Mouse (Mus musculus): ENCODE measurements around the gene Gm3404. TPM values are rescaled to one million over a fixed set of nuclear protein-coding genes. Genes with fewer than 3 reads are reported as not detected.
A peak's percentile ranks its signal among the peaks of the same experiment; 100 is the strongest.
"Not testable (repeated sequence)": the region's sequence is repeated elsewhere in the genome, so short reads cannot be mapped to it uniquely, and the experiment has no call there.

Gm3404 gene
- not detected in 2 replicates for polyA plus RNA-seq (2016; fragmentation: Nextera tagmentation; extraction: Ambion mirVana)

DNA sequence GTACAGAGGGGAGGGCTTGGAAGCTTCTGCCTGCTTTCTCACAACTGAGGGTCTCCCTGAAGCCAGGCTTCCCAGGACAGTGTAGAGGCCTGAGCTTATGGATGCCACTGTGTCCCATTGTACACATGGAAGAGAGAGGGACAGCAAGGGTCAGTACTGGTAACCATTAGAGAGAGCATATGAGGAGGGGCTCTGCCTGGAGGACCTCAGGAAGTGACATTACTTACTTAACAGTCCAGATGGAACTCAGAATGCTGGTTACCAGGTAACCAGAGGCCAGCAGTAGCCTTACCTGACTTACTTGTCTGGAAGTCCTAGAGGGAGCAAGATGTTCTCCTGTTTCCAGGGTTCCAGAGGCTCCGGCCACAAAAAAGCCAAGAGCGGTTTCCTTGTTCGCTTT is at the start of gene Gm3404:
Gene Gm3404 (plus strand): TSS at position 301 of the 400 bp plus-strand sequence.
- not testable (repeated sequence) for H3K4me1 ChIP-seq; H3K36me3 ChIP-seq; H3K27ac ChIP-seq (replicated peaks); H3K9me3 ChIP-seq (replicated peaks); H3K4me3 ChIP-seq; H3K27me3 ChIP-seq (ENCODE audit: low read depth, poor library complexity, severe bottlenecking); DNase-seq (ENCODE audit: low spot score)
- 100% methylated on average over 3 of the region's 3 CpGs for WGBS

DNA sequence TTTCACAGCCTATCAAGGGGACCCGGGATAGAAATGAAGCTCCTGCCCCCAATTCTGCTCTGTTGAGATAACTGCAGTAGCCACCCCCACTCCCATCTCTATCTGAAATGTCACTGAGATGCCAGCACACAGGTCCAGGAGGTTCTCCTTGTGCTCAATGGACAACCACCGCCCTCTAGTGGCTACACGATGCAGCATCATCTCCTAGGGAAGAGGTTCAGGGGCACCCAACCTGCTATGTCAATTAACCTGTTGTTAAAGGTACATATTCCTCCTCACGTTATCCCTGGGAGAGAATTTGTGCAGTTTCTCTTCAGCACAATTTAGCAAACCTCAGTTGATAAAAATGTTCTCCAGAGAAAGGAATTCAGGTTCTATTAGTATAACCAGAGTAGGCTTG is 46.0 kb upstream of the Gm3404 start:
- H3K4me1 ChIP-seq; H3K27me3 ChIP-seq (ENCODE audit: low read depth, poor library complexity, severe bottlenecking); H3K36me3 ChIP-seq; DNase-seq (ENCODE audit: low spot score); H3K27ac ChIP-seq (replicated peaks); H3K4me3 ChIP-seq; H3K9me3 ChIP-seq (replicated peaks): not testable (repeated sequence)
- WGBS: 11% methylated on average over 4 of the region's 4 CpGs

- H3K9me3 ChIP-seq (replicated peaks); H3K27me3 ChIP-seq (ENCODE audit: low read depth, poor library complexity, severe bottlenecking); H3K4me1 ChIP-seq; DNase-seq (ENCODE audit: low spot score); H3K36me3 ChIP-seq; H3K27ac ChIP-seq (replicated peaks); H3K4me3 ChIP-seq: not testable (repeated sequence)
- 94% methylated on average over 3 of the region's 3 CpGs for WGBS
Measured at GRCm38 (mm10) chr5:146481665-146482064, 43.9 kb upstream of the Gm3404 start, which contains the start of gene Gm6408. Gene Gm6408, plus strand, starts transcription at chr5:146481965.

DNA sequence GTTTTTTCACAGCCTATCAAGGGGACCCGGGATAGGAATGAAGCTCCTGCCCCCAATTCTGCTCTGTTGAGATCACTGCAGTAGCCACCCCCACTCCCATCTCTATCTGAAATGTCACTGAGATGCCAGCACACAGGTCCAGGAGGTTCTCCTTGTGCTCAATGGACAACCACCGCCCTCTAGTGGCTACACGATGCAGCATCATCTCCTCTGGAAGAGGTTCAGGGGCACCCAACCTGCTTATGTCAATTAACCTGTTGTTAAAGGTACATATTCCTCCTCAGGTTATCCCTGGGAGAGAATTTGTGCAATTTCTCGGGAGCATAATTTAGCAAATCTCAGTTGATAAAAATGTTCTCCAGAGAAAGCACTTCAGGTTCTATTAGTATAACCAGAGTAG is 36.6 kb upstream of the Gm3404 start:
- H3K27me3 ChIP-seq (ENCODE audit: low read depth, poor library complexity, severe bottlenecking); H3K4me1 ChIP-seq; H3K36me3 ChIP-seq; H3K9me3 ChIP-seq (replicated peaks); DNase-seq (ENCODE audit: low spot score); H3K27ac ChIP-seq (replicated peaks); H3K4me3 ChIP-seq: not testable (repeated sequence)
- 13% methylated on average over 3 of the region's 4 CpGs for WGBS

DNA sequence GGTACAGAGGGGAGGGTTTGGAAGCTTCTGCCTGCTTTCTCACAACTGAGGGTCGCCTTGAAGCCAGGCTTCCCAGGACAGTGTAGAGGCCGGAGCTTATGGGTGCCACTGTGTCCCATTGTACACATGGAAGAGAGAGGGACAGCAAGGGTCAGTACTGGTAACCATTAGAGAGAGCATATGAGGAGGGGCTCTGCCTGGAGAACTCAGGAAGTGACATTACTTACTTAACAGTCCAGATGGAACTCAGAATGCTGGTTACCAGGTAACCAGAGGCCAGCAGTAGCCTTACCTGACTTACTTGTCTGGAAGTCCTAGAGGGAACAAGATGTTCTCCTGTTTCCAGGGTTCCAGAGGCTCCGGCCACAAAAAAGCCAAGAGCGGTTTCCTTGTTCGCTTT is 34.5 kb upstream of the Gm3404 start, which contains the start of gene Gm6370:
Gene Gm6370 (plus strand): TSS at position 301 of the 400 bp plus-strand sequence.
- H3K4me3 ChIP-seq; H3K4me1 ChIP-seq; DNase-seq (ENCODE audit: low spot score); H3K9me3 ChIP-seq (replicated peaks); H3K27me3 ChIP-seq (ENCODE audit: low read depth, poor library complexity, severe bottlenecking); H3K36me3 ChIP-seq; H3K27ac ChIP-seq (replicated peaks): not testable (repeated sequence)
- no CpG with 5 or more reads among the region's 5 CpGs for WGBS

DNA sequence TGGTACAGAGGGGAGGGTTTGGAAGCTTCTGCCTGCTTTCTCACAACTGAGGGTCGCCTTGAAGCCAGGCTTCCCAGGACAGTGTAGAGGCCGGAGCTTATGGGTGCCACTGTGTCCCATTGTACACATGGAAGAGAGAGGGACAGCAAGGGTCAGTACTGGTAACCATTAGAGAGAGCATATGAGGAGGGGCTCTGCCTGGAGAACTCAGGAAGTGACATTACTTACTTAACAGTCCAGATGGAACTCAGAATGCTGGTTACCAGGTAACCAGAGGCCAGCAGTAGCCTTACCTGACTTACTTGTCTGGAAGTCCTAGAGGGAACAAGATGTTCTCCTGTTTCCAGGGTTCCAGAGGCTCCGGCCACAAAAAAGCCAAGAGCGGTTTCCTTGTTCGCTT is 23.5 kb upstream of the Gm3404 start, which contains the start of gene 4930449I24Rik:
Gene 4930449I24Rik (plus strand): TSS at position 301 of the 400 bp plus-strand sequence.
- WGBS: no CpG with 5 or more reads among the region's 5 CpGs
- not testable (repeated sequence) for H3K4me3 ChIP-seq; H3K27ac ChIP-seq (replicated peaks); H3K36me3 ChIP-seq; H3K4me1 ChIP-seq; DNase-seq (ENCODE audit: low spot score); H3K27me3 ChIP-seq (ENCODE audit: low read depth, poor library complexity, severe bottlenecking); H3K9me3 ChIP-seq (replicated peaks)

DNA sequence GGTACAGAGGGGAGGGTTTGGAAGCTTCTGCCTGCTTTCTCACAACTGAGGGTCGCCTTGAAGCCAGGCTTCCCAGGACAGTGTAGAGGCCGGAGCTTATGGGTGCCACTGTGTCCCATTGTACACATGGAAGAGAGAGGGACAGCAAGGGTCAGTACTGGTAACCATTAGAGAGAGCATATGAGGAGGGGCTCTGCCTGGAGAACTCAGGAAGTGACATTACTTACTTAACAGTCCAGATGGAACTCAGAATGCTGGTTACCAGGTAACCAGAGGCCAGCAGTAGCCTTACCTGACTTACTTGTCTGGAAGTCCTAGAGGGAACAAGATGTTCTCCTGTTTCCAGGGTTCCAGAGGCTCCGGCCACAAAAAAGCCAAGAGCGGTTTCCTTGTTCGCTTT is 11.8 kb upstream of the Gm3404 start, which contains the start of gene Gm3402:
Gene Gm3402 (plus strand): TSS at position 301 of the 400 bp plus-strand sequence.
- not testable (repeated sequence) for H3K9me3 ChIP-seq (replicated peaks); DNase-seq (ENCODE audit: low spot score)
- 100% methylated on average over 1 of the region's 5 CpGs for WGBS

GRCm38 (mm10) chr5:146537347-146537746 is 11.7 kb downstream of the Gm3404 start, which contains the start of gene Gm3409:
Gene Gm3409, plus strand, starts transcription at chr5:146537647.
- DNase-seq (ENCODE audit: low spot score); H3K27ac ChIP-seq (replicated peaks); H3K9me3 ChIP-seq (replicated peaks); H3K36me3 ChIP-seq; H3K27me3 ChIP-seq (ENCODE audit: low read depth, poor library complexity, severe bottlenecking); H3K4me3 ChIP-seq; H3K4me1 ChIP-seq: not testable (repeated sequence)
- WGBS: 97% methylated on average over 3 of the region's 3 CpGs

More for the DNA sequence above, 11.8 kb upstream of the Gm3404 start, which contains the start of gene Gm3402:
- not testable (repeated sequence) for H3K27ac ChIP-seq (replicated peaks); H3K36me3 ChIP-seq; H3K4me3 ChIP-seq; H3K4me1 ChIP-seq; H3K27me3 ChIP-seq (ENCODE audit: low read depth, poor library complexity, severe bottlenecking)

GRCm38 (mm10) chr5:146555836-146556235 is 30.2 kb downstream of the Gm3404 start, which contains the start of gene Gm3415:
Gene Gm3415, plus strand, starts transcription at chr5:146556136.
- WGBS: no CpG with 5 or more reads among the region's 3 CpGs

DNA sequence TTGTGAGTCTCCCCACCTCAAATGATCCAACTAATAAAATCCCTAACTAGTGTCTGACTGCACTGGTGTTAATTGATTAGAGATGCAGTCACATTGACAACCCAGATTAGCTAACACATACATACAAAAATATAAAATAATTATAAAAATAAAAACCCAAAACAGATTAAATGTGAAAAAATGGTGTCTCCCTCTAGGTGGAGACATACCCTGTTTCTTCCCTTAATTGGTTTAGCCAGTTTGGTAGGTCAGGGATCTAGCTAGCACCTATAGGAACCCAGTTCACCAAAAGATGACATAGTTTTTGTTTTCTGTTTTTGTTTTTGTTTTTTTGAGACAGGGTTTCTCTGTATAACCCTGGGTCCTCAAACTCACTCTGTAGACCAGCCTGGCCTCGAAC is 38.7 kb downstream of the Gm3404 start:
- H3K27ac ChIP-seq (replicated peaks): no peak overlapping the region
- no peaks in the 10 kb centered on the region for H3K9me3 ChIP-seq (replicated peaks)
- no peak overlapping the region for H3K4me3 ChIP-seq
- no peak for DNase-seq (ENCODE audit: low spot score)
- 89% methylated on average over 1 of the region's 1 CpGs for WGBS
- H3K27me3 ChIP-seq (ENCODE audit: low read depth, poor library complexity, severe bottlenecking): no peaks in the 10 kb centered on the region
- H3K4me1 ChIP-seq: no peaks in the 10 kb centered on the region
- no peaks in the 10 kb centered on the region for H3K36me3 ChIP-seq

More at GRCm38 (mm10) chr5:146555836-146556235, 30.2 kb downstream of the Gm3404 start, which contains the start of gene Gm3415:
- H3K4me3 ChIP-seq; DNase-seq (ENCODE audit: low spot score); H3K4me1 ChIP-seq; H3K9me3 ChIP-seq (replicated peaks); H3K27me3 ChIP-seq (ENCODE audit: low read depth, poor library complexity, severe bottlenecking); H3K27ac ChIP-seq (replicated peaks); H3K36me3 ChIP-seq: not testable (repeated sequence)

- WGBS: 58% methylated on average over 4 of the region's 4 CpGs
- no peak overlapping the region for H3K4me3 ChIP-seq
- H3K36me3 ChIP-seq: no peaks in the 10 kb centered on the region
- no peak overlapping the region for H3K27ac ChIP-seq (replicated peaks)
- no peaks in the 10 kb centered on the region for H3K9me3 ChIP-seq (replicated peaks)
- no peaks in the 10 kb centered on the region for H3K4me1 ChIP-seq
- H3K27me3 ChIP-seq (ENCODE audit: low read depth, poor library complexity, severe bottlenecking): no peaks in the 10 kb centered on the region
- DNase-seq (ENCODE audit: low spot score): peak; percentile 58
Measured at GRCm38 (mm10) chr5:146567054-146567453, 41.5 kb downstream of the Gm3404 start.

- not testable (repeated sequence) for H3K4me3 ChIP-seq; H3K4me1 ChIP-seq; H3K9me3 ChIP-seq (replicated peaks); H3K27me3 ChIP-seq (ENCODE audit: low read depth, poor library complexity, severe bottlenecking); DNase-seq (ENCODE audit: low spot score); H3K36me3 ChIP-seq; H3K27ac ChIP-seq (replicated peaks)
- 87% methylated on average over 6 of the region's 6 CpGs for WGBS
Measured at GRCm38 (mm10) chr5:146570179-146570578, 44.6 kb downstream of the Gm3404 start.

DNA sequence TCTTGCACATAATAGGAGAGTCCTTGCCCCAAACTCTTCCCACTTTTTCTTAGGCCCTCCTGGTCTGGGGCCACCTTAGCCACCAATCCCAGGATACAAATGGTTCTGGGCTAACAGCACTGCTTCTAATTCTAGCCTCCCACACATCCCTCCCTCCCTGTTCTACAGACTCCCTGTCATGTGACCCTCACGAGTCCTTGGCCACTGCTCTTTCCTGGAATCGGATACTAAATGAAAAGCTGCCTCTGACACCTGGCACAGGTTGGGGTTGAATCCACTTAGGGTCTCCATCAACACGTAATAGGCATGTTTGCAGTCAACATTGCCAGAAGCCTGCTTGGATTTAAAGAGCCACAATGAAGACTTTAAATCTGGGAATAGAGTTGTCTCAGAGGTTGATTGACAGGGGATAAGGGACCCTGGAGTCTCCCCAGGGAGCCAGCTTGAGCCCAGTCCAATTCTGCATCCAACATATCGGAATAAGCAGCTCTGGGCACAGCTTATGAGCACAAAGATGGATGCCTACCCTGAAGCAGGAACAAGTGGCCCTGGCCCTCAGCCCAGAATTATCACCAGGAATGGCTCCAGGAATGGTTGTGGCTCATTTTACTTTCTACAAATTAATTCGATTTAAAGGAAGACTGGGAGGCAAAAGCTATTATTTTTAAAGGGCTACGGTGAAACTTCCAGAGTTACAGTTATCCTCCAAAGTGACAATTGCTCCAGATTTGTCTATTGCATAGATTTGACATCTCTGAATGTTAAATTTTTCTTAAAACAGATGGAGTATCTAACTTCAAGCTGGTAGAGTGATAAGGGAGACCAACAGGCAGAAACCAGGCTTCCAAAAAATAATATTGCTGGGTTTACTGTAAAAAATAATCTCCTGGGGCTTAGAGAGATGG is 46.5 kb downstream of the Gm3404 start:
- DNase-seq (ENCODE audit: low spot score); H3K27ac ChIP-seq (replicated peaks); H3K4me1 ChIP-seq; H3K4me3 ChIP-seq; H3K27me3 ChIP-seq (ENCODE audit: low read depth, poor library complexity, severe bottlenecking); H3K36me3 ChIP-seq; H3K9me3 ChIP-seq (replicated peaks): not testable (repeated sequence)
- 75% methylated on average over 6 of the region's 6 CpGs for WGBS

Data from midbrain, embryonic 10.5 days (tissue).